Mouse (Mus musculus) CH12.LX (cell line): ENCODE data around the gene Lamc1. TPM values are rescaled to one million over a fixed set of nuclear protein-coding genes. Genes with fewer than 3 reads are reported as not detected.

Experiments used
- DNase-seq: peaks from one replicate; pipeline ENCODE4 v3.0.0-alpha.2; 2013; ENCODE audit errors: extremely low read depth
- H3K27ac ChIP-seq: 2 replicates; pipeline ENCODE4 v1.5.1; 2012; ENCODE audit warnings: low read depth, mild to moderate bottlenecking, control low read depth, moderate library complexity; ENCODE audit not compliant: insufficient read depth
- H3K27me3 ChIP-seq: replicated peaks from 2 replicates; pipeline ENCODE3; 2012; ENCODE audit warnings: inconsistent platforms
- H3K36me3 ChIP-seq, 2 experiments: replicated peaks in 1 of 2; 2 replicates each; pipeline versions ENCODE3 to v1.6.1; 2012; ENCODE audit warnings: inconsistent platforms in 1 of 2, low read length in 1 of 2, mild to moderate bottlenecking in 1 of 2, mixed read lengths in 1 of 2, moderate library complexity in 1 of 2; ENCODE audit not compliant: control insufficient read depth in 1 of 2, insufficient read depth in 1 of 2
- H3K4me1 ChIP-seq, 2 experiments: 2 replicates each; pipeline ENCODE4 v1.6.1; 2012; ENCODE audit warnings: inconsistent platforms in 1 of 2, moderate library complexity in 1 of 2; ENCODE audit not compliant: insufficient read depth in 2 of 2, control insufficient read depth in 1 of 2
- H3K4me2 ChIP-seq: 2 replicates; pipeline ENCODE4 v1.6.1; 2012; ENCODE audit warnings: low read depth, mild to moderate bottlenecking, control low read depth; ENCODE audit not compliant: poor library complexity, insufficient read depth, severe bottlenecking
- H3K4me3 ChIP-seq, 3 experiments: fragments of 150-350 bp in 1 of 3; sonication (generic) in 1 of 3; replicated peaks in 1 of 3; 2 replicates each; pipeline versions ENCODE3 to v1.5.1; 2011 to 2012; ENCODE audit warnings: low read depth in 2 of 3, low read length in 2 of 3, mild to moderate bottlenecking in 2 of 3, moderate library complexity in 2 of 3, control low read depth in 1 of 3, improper control_type of control experiment in 1 of 3, inconsistent platforms in 1 of 3, mixed read lengths in 1 of 3; ENCODE audit not compliant: poor library complexity in 1 of 3
- H3K79me2 ChIP-seq: replicated peaks from 2 replicates; pipeline ENCODE4 v1.6.1; 2012; ENCODE audit warnings: mild to moderate bottlenecking, moderate library complexity; ENCODE audit not compliant: control insufficient read depth, poor library complexity, insufficient read depth, severe bottlenecking; ENCODE audit errors: extremely low read depth
- H3K9ac ChIP-seq: 2 replicates; pipeline ENCODE4 v1.6.1; 2012; ENCODE audit warnings: low read depth, mild to moderate bottlenecking, control low read depth, moderate library complexity; ENCODE audit not compliant: insufficient read depth
- H3K9me3 ChIP-seq: replicated peaks from 2 replicates; pipeline ENCODE3; 2012; ENCODE audit warnings: low read length, inconsistent platforms, mixed read lengths
- CHD2 ChIP-seq: IDR thresholded peaks from 2 replicates; pipeline ENCODE4 v1.6.1; 2011; ENCODE audit warnings: low read length, improper control_type of control experiment
- CTCF ChIP-seq, 2 experiments: IDR thresholded peaks in 1 of 2; conservative IDR thresholded peaks in 1 of 2; 2 replicates each; pipeline ENCODE4 v1.5.1; 2011 to 2012; ENCODE audit warnings: low read depth in 2 of 2, low read length in 2 of 2, improper control_type of control experiment in 1 of 2, inconsistent platforms in 1 of 2, mild to moderate bottlenecking in 1 of 2, moderate library complexity in 1 of 2
- ELF1 ChIP-seq: IDR thresholded peaks from 2 replicates; pipeline ENCODE4 v1.6.1; 2014; ENCODE audit warnings: low read depth, mild to moderate bottlenecking, inconsistent platforms, low read length, improper control_type of control experiment
- EP300 ChIP-seq: IDR thresholded peaks from 2 replicates; pipeline ENCODE4 v1.6.1; 2011; ENCODE audit warnings: low read length, improper control_type of control experiment
- ETS1 ChIP-seq: conservative IDR thresholded peaks from 2 replicates; pipeline ENCODE4 v1.6.1; 2012; ENCODE audit warnings: low read depth, mild to moderate bottlenecking, inconsistent platforms, low read length, improper control_type of control experiment, moderate library complexity
- GABPA ChIP-seq: IDR thresholded peaks from 2 replicates; pipeline ENCODE4 v1.6.1; 2012; ENCODE audit warnings: low read depth, low read length, improper control_type of control experiment, inconsistent platforms; ENCODE audit not compliant: insufficient replicate concordance
- IRF4 ChIP-seq: IDR thresholded peaks from 2 replicates; pipeline ENCODE4 v1.6.1; 2014; ENCODE audit warnings: low read depth, mild to moderate bottlenecking, inconsistent platforms, low read length, improper control_type of control experiment
- MXI1 ChIP-seq: IDR thresholded peaks from 2 replicates; pipeline ENCODE4 v1.6.1; 2011; ENCODE audit warnings: mild to moderate bottlenecking, low read depth, low read length, improper control_type of control experiment
- NELFE ChIP-seq: IDR thresholded peaks from 2 replicates; pipeline ENCODE4 v1.6.1; 2011; ENCODE audit warnings: low read depth, low read length, improper control_type of control experiment
- POLR2A ChIP-seq: IDR thresholded peaks from 2 replicates; pipeline ENCODE4 v1.6.1; 2011; ENCODE audit warnings: low read depth, mild to moderate bottlenecking, improper control_type of control experiment, low read length
- RCOR1 ChIP-seq: conservative IDR thresholded peaks from 2 replicates; pipeline ENCODE4 v1.6.1; 2012; ENCODE audit warnings: low read depth, mild to moderate bottlenecking, inconsistent platforms, low read length, improper control_type of control experiment
- SIN3A ChIP-seq: IDR thresholded peaks from 2 replicates; pipeline ENCODE4 v1.6.1; 2012; ENCODE audit warnings: low read length, improper control_type of control experiment, inconsistent platforms
- TBP ChIP-seq: conservative IDR thresholded peaks from 2 replicates; pipeline ENCODE4 v1.6.1; 2011; ENCODE audit warnings: low read depth, low read length, improper control_type of control experiment
- UBTF ChIP-seq: IDR thresholded peaks from 2 replicates; pipeline ENCODE4 v1.6.1; 2012; ENCODE audit warnings: low read depth, mild to moderate bottlenecking, inconsistent platforms, low read length, improper control_type of control experiment, moderate library complexity
- USF1 ChIP-seq: IDR thresholded peaks from 2 replicates; pipeline ENCODE4 v1.6.1; 2014; ENCODE audit warnings: low read depth, mild to moderate bottlenecking, inconsistent platforms, low read length, improper control_type of control experiment
- ZMIZ1 ChIP-seq: IDR thresholded peaks from 2 replicates; pipeline ENCODE4 v1.6.1; 2012; ENCODE audit warnings: low read depth, mild to moderate bottlenecking, inconsistent platforms, low read length, improper control_type of control experiment
- dilution Hi-C: fragments of 300-500 bp; cut with MboI; formaldehyde crosslinking; loops from 2 replicates; pipeline ENCODE4 v1.14.3; 2020; ENCODE audit warnings: low sequenced_read_pairs; ENCODE audit not compliant: extremely low pct_unique_long_range_greater_than_20kb, extremely low pct_ligation_motif_present
- in situ Hi-C: fragments of 300-500 bp; cut with MboI; formaldehyde crosslinking; loops from 3 replicates; pipeline ENCODE4 v1.14.3; 2019; ENCODE audit warnings: low sequenced_read_pairs, low pct_ligation_motif_present, low pct_unique_long_range_greater_than_20kb, mixed read lengths
- polyA plus RNA-seq: library from polyadenylated mRNA; unstranded; fragments of >175 nt; gene quantifications from 2 replicates; pipeline ENCODE4 v1.2.1, GENCODE M21; 2012; ENCODE audit warnings: low read depth; ENCODE audit not compliant: insufficient read length
- total RNA-seq, 2 experiments: library from RNA; depleted of rRNA; stranded (reverse); fragments of 300-350 nt in 1 of 2; fragments of >200 nt in 1 of 2; gene quantifications; 2 replicates each; pipeline ENCODE4 v1.2.3; 2012 to 2014

Gene Lamc1
- total and polyA plus RNA-seq, 3 experiments: 5.7 to 16.7 (median 10.5) TPM

DNA sequence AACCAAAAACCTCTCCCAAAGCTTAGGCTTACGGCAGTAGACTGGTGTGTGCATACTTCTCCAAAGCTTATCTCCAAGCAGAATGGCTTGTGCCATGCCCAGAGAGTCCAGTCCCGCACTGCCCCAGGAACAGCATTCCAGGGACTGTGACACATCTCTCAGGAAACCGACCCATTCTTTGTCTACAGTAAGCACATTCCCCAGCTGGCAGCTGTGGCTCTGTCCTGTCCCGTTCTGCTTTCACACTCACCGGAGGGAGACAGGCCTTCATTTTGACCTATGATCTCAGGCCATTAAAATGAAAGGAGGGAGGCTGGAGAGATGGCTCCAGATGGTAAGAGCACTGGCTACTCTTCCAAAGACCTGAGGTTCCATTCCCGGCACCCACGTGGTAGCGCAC, 130.4 kb downstream of the Lamc1 start:
- H3K9ac ChIP-seq: no peak overlapping the region
- H3K27me3 ChIP-seq: no peaks in the 10 kb centered on the region
- H3K9me3 ChIP-seq: no peaks in the 10 kb centered on the region
- H3K36me3 ChIP-seq: no peaks in the 10 kb centered on the region
- H3K4me2 ChIP-seq: no peak overlapping the region
- TF ChIP-seq USF1 (no peak), ZMIZ1 (no peak), ELF1 (no peak), CTCF (conservative IDR thresholded peaks at IDR 0.05 in 1 of 2, IDR thresholded peaks at IDR 0.05 in 1 of 2; ENCODE audit: low read depth in 2 of 2, low read length in 2 of 2) (no peak), MXI1 (no peak), CHD2 (no peak), GABPA (no peak), EP300 (no peak)
- dilution Hi-C loops (no loop called here), in situ Hi-C loops (no loop called here)
- no peaks in the 10 kb centered on the region for H3K79me2 ChIP-seq
- H3K4me1 ChIP-seq: peaks cover 7 to 14% of the 10 kb centered on the region in 2 experiments
- H3K4me3 ChIP-seq: no peak overlapping the region
- H3K27ac ChIP-seq: no peak overlapping the region
- DNase-seq: no peak

DNA sequence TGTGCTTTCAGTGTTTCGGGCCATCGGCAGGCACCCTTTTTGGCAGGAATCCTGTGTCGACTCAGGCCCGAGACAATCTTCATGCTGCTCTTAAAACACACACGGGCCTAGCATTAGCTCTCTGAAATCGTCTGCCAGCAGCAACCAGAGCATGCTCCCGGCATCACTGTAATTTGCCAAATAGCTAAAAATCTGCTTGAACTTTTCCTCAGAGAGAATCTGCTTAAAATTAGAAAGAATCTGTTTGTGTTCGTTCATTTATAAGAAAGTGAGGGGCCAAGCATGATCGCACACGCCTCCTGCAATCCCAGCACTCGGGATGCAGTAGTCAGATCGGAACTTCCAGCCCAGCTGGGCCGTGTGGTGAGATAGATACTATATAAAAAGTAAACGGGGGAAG, 131.1 kb downstream of the Lamc1 start:
- peaks cover 6 to 11% of the 10 kb centered on the region in 2 experiments; a peak in 2 of 4 replicates for H3K4me1 ChIP-seq
- dilution Hi-C loops: no loop called here
- TF ChIP-seq MXI1: no peak
- no peak for TF ChIP-seq ETS1
- TF ChIP-seq POLR2A: no peak
- TF ChIP-seq UBTF: no peak
- TF ChIP-seq NELFE: no peak
- TF ChIP-seq RCOR1: no peak
- TF ChIP-seq TBP: no peak
- TF ChIP-seq SIN3A: no peak
- TF ChIP-seq IRF4: no peak
- TF ChIP-seq, all 38 proteins: peak for 0
- DNase-seq: no peak
- no peaks in the 10 kb centered on the region for H3K79me2 ChIP-seq
- H3K36me3 ChIP-seq: no peaks in the 10 kb centered on the region
- no peak overlapping the region for H3K4me3 ChIP-seq
- no peak overlapping the region for H3K27ac ChIP-seq
- H3K9me3 ChIP-seq: no peaks in the 10 kb centered on the region
- H3K9ac ChIP-seq: no peak overlapping the region
- H3K4me2 ChIP-seq: no peak overlapping the region
- in situ Hi-C loops: no loop called here
- H3K27me3 ChIP-seq: no peaks in the 10 kb centered on the region
